Mouse (Mus musculus): ENCODE measurements around the gene Prelp.
"Not testable (repeated sequence)": the region's sequence is repeated elsewhere in the genome, so short reads cannot be mapped to it uniquely, and the experiment has no call there.

The Prelp gene

DNA sequence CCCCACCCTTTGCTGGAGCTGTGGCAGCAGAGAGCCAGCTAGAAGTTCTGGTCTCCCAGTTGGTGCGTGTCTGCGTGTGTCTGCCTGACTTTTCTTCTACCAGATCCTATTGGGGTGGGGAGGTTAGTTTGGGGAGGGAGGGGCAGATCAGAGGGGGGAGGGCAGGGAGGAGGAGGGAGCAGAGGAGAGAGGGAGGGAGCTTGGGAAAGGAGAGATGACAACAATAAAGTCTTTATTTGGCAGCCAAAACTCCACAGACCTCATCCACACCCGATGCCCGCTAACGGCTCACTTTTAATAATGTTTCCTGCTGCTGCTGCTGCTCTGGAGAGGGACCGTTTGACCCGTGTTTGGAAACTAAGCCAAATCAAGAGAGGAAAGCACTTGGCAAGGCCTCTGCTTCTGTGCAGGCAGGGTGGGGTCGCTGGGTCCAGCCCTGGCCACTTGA is at the start of gene Prelp:
Gene Prelp, minus strand, starts transcription at position 111 of the 448 bp plus-strand sequence.
- no peak for DNase-seq (ENCODE audit: low spot score in 2 of 2)

DNA sequence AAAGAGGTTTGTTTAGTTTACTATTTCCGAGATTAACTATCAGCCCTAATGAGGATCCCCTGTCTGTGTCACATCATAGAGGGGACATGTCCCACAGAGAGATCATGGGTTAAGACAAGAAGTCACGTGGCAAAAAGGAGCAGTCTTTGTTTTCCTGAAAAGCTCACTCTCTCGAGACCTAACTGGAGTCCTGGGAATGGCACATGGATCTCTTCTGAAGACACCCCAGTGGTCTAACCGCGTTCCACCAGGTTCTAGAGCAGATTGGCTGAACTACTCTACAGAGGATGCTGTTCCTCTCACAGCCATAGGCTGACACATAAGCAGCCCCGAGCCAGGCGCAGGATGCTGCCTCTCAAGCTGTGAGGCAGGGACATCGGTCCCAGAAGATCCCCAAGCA is 48.2 kb upstream of the Prelp start:
- DNase-seq (ENCODE audit: low spot score in 2 of 2), result no peak

DNA sequence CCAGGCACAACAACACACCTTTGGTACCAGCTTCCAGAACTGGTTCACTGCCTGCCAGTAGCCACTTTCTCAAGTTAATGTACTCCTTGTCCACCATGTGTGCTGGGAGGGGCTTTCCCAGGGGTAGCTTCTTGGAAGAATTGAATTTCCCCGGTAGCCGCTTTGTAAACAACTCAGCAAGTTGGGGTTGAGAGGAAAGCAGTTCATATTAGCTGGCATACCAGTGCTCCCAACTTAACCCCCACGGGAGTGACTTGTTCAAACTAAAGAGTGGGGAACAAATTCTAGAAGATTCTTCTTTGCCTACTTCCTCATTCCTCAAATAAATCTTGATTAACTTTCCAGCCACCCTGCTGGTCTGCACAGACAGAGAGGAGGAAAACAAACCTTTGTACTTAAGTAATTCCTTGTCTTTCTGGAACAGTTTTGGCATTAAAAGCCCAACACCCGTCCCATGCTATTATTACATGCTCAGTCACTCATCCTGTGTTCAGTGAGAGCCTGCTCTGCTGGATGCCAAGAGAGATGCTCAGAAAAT is 47.6 kb upstream of the Prelp start:
- no peak for DNase-seq (ENCODE audit: low spot score in 2 of 2)

- DNase-seq (ENCODE audit: low spot score in 2 of 2), result no peak
These were observed 46.3 kb upstream of the Prelp start for GRCm38 (mm10) chr1:133967481-133968017.

- no peak for DNase-seq (ENCODE audit: low spot score in 2 of 2)
These were observed 44.8 kb upstream of the Prelp start for GRCm38 (mm10) chr1:133966044-133966443.

DNA sequence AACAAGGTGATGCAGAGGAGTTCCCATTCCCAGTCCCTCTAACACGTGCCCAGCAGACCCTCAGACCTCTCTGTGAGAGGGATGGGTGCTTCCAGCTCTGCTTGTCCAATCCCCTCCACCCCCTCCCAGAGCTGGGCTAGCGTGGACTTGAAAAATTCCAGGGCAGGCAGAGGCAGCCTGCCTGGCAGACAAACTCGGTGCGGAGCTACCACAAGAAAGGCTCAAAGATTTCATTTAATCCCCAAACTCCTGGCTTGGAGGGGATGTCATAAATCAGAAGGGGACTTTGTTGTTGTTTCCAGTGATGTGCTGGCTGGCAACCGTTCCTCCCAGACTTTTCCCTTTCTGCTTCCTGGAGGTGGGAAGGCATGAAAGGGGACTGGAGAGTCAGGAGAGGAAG is 44.1 kb upstream of the Prelp start:
- no peak for DNase-seq (ENCODE audit: low spot score in 2 of 2)

DNA sequence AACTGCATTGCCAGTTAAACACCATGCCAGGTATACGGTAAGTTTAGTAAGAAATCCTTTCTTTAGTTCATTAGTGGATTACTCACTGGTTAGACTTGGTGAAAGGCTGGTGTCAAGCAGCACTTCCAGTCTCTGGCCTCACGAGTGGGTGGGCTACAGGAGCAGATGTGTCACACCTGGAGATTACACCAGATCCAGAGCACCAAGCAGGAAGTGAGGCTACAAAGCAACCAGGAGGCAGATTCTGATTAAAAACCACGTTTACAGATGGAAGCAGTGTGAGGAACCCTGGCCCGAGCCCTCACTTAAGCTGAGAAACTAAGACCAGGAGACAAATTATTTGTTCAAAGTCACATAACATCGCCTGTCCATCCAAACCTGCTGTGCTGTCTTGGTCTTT is 43.5 kb upstream of the Prelp start:
- DNase-seq (ENCODE audit: low spot score in 2 of 2), result no peak

GRCm38 (mm10) chr1:133963578-133963977 is 42.4 kb upstream of the Prelp start:
- DNase-seq (ENCODE audit: low spot score in 2 of 2), result not testable (repeated sequence)

DNA sequence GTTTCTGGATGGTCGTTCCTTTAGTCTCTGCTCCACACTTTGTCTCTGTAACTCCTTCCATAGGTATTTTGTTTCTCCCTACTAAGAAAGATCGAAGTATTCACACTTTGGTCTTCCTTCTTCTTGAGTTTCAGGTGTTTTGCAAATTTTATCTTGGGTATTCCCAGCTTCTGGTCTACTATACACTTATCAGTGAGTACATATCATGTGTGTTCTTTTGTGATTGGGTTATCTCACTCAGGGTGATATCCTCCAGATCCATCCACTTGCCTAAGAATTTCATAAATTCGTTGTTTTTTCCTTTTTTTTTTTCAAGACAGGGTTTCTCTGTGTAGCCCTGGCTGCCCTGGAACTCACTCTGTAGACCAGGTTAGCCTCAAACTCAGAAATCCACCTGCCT is 41.9 kb upstream of the Prelp start:
- not testable (repeated sequence) for DNase-seq (ENCODE audit: low spot score in 2 of 2)

DNA sequence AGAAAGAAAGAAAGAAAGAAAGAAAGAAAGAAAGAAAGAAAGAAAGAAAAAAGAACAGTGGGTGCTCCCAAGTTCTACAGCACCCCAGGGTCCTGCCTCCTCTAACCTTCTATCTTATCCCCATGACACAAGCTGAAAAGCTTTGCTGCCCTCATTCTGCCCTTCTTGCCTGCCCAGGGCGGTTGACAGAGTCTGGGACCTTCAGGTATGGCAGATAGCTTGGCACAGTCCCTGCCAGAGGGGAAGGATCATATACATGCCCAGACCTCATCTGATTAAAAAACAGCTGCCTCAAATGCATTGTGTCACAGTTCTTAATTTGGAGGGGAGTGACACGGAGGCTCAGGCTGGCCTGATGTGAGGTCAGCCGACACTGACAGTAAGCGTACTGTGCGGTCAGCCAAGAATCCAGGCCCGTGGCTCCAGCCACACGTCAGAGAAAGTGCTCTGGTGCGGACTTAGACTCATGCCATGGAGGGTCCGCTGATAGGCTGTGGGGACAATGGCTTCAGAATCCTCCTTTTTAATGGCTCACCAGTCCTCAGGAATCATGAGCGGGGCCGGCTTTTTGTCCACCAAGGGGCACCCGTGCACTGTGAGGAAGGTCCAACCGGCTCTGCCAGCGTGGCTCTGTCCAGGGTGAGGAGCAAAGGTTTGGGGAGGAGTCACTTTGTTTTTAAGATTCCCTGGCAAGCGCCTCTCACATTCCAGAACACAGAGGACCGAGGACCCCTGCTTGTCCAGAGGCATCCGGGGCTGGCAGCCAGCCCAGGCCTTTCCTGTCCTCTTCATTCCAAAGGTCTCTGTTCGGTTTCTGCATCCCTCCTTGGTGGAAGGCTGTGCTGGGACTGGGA is 40.3 kb upstream of the Prelp start:
- DNase-seq (ENCODE audit: low spot score in 2 of 2), result peak; percentile 67 to 74

- no peak for DNase-seq (ENCODE audit: low spot score in 2 of 2)
These were observed 38.3 kb upstream of the Prelp start for GRCm38 (mm10) chr1:133959521-133959920.

GRCm38 (mm10) chr1:133954009-133954408 is 32.8 kb upstream of the Prelp start:
- no peak for DNase-seq (ENCODE audit: low spot score in 2 of 2)

DNA sequence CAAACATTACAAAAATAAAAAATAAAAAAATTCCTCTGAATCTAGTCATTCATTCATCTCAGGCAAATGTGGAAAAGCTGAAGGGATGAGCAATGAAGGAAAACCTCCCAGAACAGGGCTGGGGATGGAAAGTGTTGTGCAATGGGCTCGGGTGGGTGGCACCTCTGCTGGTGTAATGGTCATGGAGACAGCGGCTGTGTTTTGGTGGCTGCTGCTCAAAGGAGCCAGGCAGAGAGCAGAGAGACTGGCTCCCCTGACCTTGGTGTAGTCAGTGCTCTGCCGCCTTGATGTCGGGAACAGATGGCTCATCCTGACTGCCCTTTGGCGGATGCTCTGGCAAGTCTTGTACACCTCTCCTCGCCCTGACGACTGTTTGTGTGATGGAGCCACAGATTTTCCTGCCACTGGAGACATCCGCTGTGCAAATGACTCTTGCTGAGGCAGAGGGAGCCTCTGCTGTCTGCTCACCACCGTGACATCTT is 32.1 kb upstream of the Prelp start:
- DNase-seq (ENCODE audit: low spot score in 2 of 2), result no peak

DNA sequence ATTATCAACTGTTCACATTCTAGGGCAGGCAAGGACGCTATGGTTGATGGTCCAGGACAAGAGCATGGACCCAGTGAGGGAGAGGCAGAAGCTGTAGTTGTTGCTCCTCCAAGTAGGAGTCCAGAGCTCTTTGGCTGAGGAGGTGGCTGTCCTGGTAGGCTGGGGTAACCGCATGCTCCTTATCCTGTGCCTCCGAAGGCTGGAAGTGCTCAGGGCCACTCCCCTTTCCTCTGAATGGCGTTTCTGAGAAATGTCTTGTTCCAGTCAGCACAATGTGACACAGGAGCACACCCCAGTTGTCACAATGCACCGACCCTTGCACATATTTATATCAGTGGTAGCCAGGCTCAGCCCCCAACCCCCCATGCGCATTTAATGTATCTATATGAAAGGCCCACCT is 30.4 kb upstream of the Prelp start:
- no peak for DNase-seq (ENCODE audit: low spot score in 2 of 2)

- DNase-seq (ENCODE audit: low spot score in 2 of 2), result no peak
These were observed 29.0 kb upstream of the Prelp start for GRCm38 (mm10) chr1:133950061-133950782.

GRCm38 (mm10) chr1:133945106-133945505 is 23.9 kb upstream of the Prelp start:
- DNase-seq (ENCODE audit: low spot score in 2 of 2), result no peak

- no peak for DNase-seq (ENCODE audit: low spot score in 2 of 2)
These were observed 20.7 kb upstream of the Prelp start for GRCm38 (mm10) chr1:133941904-133942303.

GRCm38 (mm10) chr1:133941158-133941860 is 20.1 kb upstream of the Prelp start:
- no peak for DNase-seq (ENCODE audit: low spot score in 2 of 2)

- no peak for DNase-seq (ENCODE audit: low spot score in 2 of 2)
These were observed 19.4 kb upstream of the Prelp start for GRCm38 (mm10) chr1:133940481-133941092.

DNA sequence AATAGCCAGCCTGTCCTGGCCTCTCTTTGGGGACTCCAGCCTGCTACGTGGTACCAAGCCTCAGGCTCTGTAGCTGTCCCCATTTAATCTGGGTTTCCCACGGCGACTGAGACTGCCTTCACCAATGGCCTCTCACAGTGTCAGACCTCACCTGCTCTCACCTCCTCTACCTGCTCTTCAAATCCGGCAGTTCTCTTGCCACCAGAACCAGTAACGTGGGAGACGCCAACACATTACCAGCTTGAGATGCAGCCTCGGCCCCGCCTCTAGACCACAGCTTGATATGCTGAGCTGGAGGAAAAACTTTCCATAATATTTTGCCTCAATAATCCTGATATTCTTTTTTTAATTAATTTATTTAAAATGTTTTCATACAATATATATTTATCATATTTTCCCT is 18.5 kb upstream of the Prelp start:
- no peak for DNase-seq (ENCODE audit: low spot score in 2 of 2)

DNA sequence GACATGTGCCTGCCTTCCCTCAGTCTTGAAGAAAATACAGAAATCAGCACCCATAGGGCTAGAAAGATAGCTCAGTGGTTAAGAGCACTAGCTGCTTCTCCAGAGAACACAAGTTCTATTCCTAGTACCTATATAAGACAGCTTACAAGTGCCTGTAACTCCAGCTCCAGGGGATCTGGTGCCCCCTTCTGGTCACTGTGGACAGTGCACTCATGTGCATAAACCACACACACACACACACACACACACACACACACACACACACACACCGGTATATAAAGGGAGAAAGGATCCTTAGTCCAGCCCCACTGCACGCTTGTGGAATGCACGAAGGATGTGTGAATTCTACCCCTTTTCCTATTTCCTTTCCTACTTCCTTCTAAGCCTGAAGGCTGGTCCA is 15.0 kb upstream of the Prelp start:
- DNase-seq (ENCODE audit: low spot score in 2 of 2), result no peak
